Mouse (Mus musculus): ENCODE data around the gene Fam20c. TPM values are rescaled to one million over a fixed set of nuclear protein-coding genes. Genes with fewer than 3 reads are reported as not detected.
A peak's percentile ranks its signal among the peaks of the same experiment; 100 is the strongest.

Gene Fam20c
- polyA plus RNA-seq, 1 experiment from 2014 or later = 23.3 TPM

- H3K4me2 ChIP-seq = no peak overlapping the region
- no peak overlapping the region for H3K4me3 ChIP-seq (replicated peaks)
- WGBS = 91% methylated on average over 4 of the region's 4 CpGs
- peaks cover 4% of the 10 kb centered on the region; the same call in 1 of the 2 replicates for H3K9me3 ChIP-seq
- H3K27me3 ChIP-seq = no peaks in the 10 kb centered on the region
- H3K4me1 ChIP-seq = no peaks in the 10 kb centered on the region
- no peak overlapping the region for H3K27ac ChIP-seq
- no peak for ATAC-seq (ENCODE audit: low FRiP score)
- H3K9ac ChIP-seq = no peak overlapping the region
- H3K36me3 ChIP-seq (replicated peaks) = no peaks in the 10 kb centered on the region
Measured at GRCm38 (mm10) chr5:138840981-138841380, 86.7 kb downstream of the Fam20c start.

GRCm38 (mm10) chr5:138843168-138843824 lies 89.0 kb downstream of the Fam20c start:
- Histone ChIP-seq H3K27ac (no peak overlapping the region), H3K36me3 (replicated peaks) (no peaks in the 10 kb centered on the region), H3K27me3 (peaks cover 6% of the 10 kb centered on the region; the same call in 1 of the 2 replicates), H3K9me3 (peaks cover 4% of the 10 kb centered on the region; the same call in 1 of the 2 replicates), H3K4me2 (no peak overlapping the region), H3K9ac (no peak overlapping the region), H3K4me1 (peaks cover 5% of the 10 kb centered on the region; the same call in 1 of the 2 replicates), H3K4me3 (replicated peaks) (no peak overlapping the region)
- ATAC-seq (ENCODE audit: low FRiP score) = no peak
- WGBS = 81% methylated on average over 9 of the region's 9 CpGs

DNA sequence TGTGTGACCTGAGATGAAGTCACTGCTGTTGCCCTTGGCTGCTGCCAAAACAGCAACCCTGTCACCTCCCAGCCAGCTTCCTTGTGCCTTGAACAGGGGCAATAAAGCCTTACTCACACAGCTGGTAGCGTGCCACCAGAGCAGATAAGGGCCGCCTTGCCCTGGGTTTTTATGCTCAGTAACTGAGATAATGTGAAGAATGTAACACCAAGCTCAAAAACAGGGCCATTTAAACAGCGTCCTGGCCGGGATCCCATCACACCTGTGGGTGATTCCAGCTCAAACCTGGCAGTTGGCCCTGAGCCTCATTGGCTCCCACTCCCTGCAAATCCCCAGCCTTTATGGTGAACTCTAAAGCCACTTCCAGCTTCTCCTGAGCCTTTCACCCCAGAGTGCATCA lies 92.2 kb downstream of the Fam20c start:
- no peak overlapping the region for H3K4me2 ChIP-seq
- H3K4me3 ChIP-seq (replicated peaks) = no peak overlapping the region
- H3K36me3 ChIP-seq (replicated peaks) = no peaks in the 10 kb centered on the region
- no peak for ATAC-seq (ENCODE audit: low FRiP score)
- 85% methylated on average over 4 of the region's 4 CpGs for WGBS
- H3K9ac ChIP-seq = no peak overlapping the region
- no peak overlapping the region for H3K27ac ChIP-seq
- H3K9me3 ChIP-seq = no peaks in the 10 kb centered on the region
- H3K4me1 ChIP-seq = peaks cover 5% of the 10 kb centered on the region; the same call in 1 of the 2 replicates
- peaks cover 6% of the 10 kb centered on the region; the same call in 1 of the 2 replicates for H3K27me3 ChIP-seq

- H3K9me3 ChIP-seq = no peaks in the 10 kb centered on the region
- peaks cover 5% of the 10 kb centered on the region; the same call in 1 of the 2 replicates for H3K4me1 ChIP-seq
- H3K36me3 ChIP-seq (replicated peaks) = no peaks in the 10 kb centered on the region
- H3K4me3 ChIP-seq (replicated peaks) = no peak overlapping the region
- H3K9ac ChIP-seq = 0 out of 2 replicates have a peak overlapping the region, but pooled peaks have one; percentile 21
- ATAC-seq (ENCODE audit: low FRiP score) = peak; percentile 85
- WGBS = 5% methylated on average over 7 of the region's 7 CpGs
- peak overlapping the region; percentile 39 for H3K4me2 ChIP-seq
- H3K27me3 ChIP-seq = peaks cover 6% of the 10 kb centered on the region; the same call in 1 of the 2 replicates
- no peak overlapping the region for H3K27ac ChIP-seq
Measured at GRCm38 (mm10) chr5:138848102-138848501, 93.8 kb downstream of the Fam20c start.

DNA sequence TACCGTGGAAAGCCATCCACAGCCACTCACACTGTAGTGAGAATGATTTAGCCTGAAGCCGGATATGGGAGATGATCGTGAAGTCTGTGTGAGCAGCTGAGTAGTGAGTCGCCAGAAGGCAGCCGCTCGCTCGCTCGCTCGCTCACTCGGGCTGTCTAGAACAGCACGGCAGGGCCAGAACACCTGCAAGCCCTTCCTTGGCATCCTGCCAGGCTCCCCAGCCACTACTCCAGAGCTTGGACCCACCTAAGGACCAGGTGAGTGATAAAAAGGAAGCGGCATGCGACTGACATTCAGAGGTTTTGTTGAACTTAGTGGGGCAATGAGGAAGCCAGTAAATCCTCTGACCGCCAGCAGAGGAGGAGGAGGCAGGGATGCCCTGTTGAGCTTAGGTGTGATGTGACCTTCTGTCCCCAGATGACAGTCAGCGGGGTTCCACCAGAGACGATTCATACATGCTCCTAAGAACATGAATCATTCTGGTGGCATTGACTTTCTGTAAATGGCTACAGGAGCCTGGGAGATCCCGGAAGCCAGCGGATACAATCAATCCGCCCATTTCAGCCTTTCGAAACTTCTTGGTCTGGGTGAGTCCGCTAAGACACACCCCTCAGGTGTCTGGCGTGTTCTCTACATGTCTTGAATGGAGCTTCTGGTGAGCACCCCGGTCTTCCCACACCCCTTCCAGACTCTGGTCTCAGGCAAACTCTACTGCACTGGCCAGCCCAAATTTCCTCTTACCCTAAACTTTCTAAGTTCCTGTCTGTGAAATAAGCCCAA lies 95.6 kb downstream of the Fam20c start:
- 83% methylated on average over 23 of the region's 23 CpGs for WGBS
- peaks cover 10% of the 10 kb centered on the region; the same call in 1 of the 2 replicates for H3K27me3 ChIP-seq
- H3K36me3 ChIP-seq (replicated peaks) = no peaks in the 10 kb centered on the region
- ATAC-seq (ENCODE audit: low FRiP score) = no peak
- no peak overlapping the region for H3K9ac ChIP-seq
- no peak overlapping the region for H3K4me3 ChIP-seq (replicated peaks)
- no peak overlapping the region for H3K27ac ChIP-seq
- H3K4me2 ChIP-seq = no peak overlapping the region
- no peaks in the 10 kb centered on the region for H3K9me3 ChIP-seq
- peaks cover 5% of the 10 kb centered on the region; the same call in 1 of the 2 replicates for H3K4me1 ChIP-seq

DNA sequence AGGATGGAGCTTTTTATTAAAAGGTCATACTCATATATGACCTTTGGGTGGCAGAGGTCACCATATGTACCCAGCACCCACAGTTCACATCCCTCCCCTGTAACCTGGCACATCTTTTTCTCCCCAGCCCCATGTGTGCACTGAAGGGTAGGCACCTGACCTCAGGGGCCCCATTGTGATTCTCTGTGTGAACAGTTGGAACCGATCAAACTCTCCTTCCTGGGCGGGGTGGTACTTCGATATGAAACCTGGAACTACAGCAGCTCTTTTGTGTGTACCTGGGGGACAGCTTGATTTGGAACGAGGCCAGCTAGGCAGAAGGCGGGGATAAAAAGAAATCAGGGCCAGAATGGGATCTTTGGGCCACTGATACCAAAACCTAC lies 96.1 kb downstream of the Fam20c start:
- no peak overlapping the region for H3K27ac ChIP-seq
- ATAC-seq (ENCODE audit: low FRiP score) = no peak
- no peak overlapping the region for H3K9ac ChIP-seq
- 79% methylated on average over 5 of the region's 5 CpGs for WGBS
- H3K27me3 ChIP-seq = peaks cover 10% of the 10 kb centered on the region; the same call in 1 of the 2 replicates
- H3K9me3 ChIP-seq = no peaks in the 10 kb centered on the region
- H3K36me3 ChIP-seq (replicated peaks) = no peaks in the 10 kb centered on the region
- H3K4me1 ChIP-seq = peaks cover 5% of the 10 kb centered on the region; the same call in 1 of the 2 replicates
- H3K4me3 ChIP-seq (replicated peaks) = no peak overlapping the region
- H3K4me2 ChIP-seq = no peak overlapping the region

DNA sequence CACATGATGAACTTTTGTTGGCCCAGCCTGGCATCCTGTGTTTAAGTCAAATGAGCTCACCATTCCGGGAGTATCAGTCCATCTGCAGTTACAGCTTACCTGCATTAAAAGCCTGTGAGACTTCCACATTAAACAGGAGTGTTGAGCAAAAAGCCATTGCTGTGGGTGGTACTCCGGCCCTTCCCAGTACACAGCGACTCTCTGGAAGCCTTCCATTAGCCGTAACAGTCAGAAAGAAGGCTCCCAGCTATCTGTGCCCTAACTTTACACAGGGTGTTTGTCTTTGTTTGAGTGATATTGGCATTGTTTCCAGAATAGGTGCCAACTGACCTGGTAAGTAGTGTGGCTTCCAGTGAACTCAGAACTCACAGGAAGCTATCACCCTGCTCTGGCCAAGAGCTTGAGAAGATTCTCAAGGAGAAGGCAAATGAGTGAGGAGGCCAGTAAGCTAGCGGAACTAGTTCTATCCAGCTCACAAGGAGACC lies 97.0 kb downstream of the Fam20c start:
- no peak overlapping the region for H3K4me2 ChIP-seq
- ATAC-seq (ENCODE audit: low FRiP score) = no peak
- H3K9ac ChIP-seq = no peak overlapping the region
- no peaks in the 10 kb centered on the region for H3K9me3 ChIP-seq
- H3K27me3 ChIP-seq = peaks cover 10% of the 10 kb centered on the region; the same call in 1 of the 2 replicates
- no peak overlapping the region for H3K27ac ChIP-seq
- WGBS = 87% methylated on average over 5 of the region's 5 CpGs
- H3K4me3 ChIP-seq (replicated peaks) = no peak overlapping the region
- no peaks in the 10 kb centered on the region for H3K36me3 ChIP-seq (replicated peaks)
- peaks cover 5% of the 10 kb centered on the region; the same call in 1 of the 2 replicates for H3K4me1 ChIP-seq

- no peak overlapping the region for H3K4me2 ChIP-seq
- H3K27me3 ChIP-seq = peaks cover 10% of the 10 kb centered on the region; the same call in 1 of the 2 replicates
- peaks cover 5% of the 10 kb centered on the region; the same call in 1 of the 2 replicates for H3K4me1 ChIP-seq
- H3K9ac ChIP-seq = no peak overlapping the region
- no peak overlapping the region for H3K27ac ChIP-seq
- no peak overlapping the region for H3K4me3 ChIP-seq (replicated peaks)
- no peak for ATAC-seq (ENCODE audit: low FRiP score)
- no peaks in the 10 kb centered on the region for H3K36me3 ChIP-seq (replicated peaks)
- 63% methylated on average over 4 of the region's 4 CpGs for WGBS
- no peaks in the 10 kb centered on the region for H3K9me3 ChIP-seq
Measured at GRCm38 (mm10) chr5:138852151-138852550, 97.8 kb downstream of the Fam20c start.

DNA sequence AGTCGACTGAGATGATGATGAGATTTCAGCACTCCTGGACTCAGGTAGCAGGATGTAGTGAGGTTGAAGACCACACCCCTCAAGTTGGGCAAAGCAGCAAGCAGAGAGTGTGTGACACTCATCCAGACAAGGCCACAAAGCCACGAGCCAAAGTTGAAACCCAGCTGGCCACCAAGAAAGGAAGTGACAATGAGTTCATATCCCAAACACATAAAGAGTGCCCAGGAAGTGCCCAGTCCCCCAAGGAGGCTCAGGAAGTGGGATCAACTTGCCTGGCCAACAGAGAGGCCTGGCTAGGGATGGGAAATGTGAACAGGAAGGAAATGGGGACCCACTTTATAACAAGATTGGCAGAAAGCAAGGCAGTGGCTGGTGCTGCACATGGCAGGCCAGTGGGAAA lies 99.0 kb downstream of the Fam20c start:
- 70% methylated on average over 2 of the region's 2 CpGs for WGBS
- Histone ChIP-seq H3K4me1 (no peaks in the 10 kb centered on the region), H3K36me3 (replicated peaks) (no peaks in the 10 kb centered on the region), H3K27ac (no peak overlapping the region), H3K4me3 (replicated peaks) (no peak overlapping the region), H3K4me2 (no peak overlapping the region), H3K9me3 (no peaks in the 10 kb centered on the region), H3K9ac (no peak overlapping the region), H3K27me3 (0 out of 2 replicates have a peak, but pooled peaks cover 4% of the 10 kb centered on the region)
- no peak for ATAC-seq (ENCODE audit: low FRiP score)

GRCm38 (mm10) chr5:138857010-138857617 lies 102.8 kb downstream of the Fam20c start:
- H3K27ac ChIP-seq = no peak overlapping the region
- no peaks in the 10 kb centered on the region for H3K4me1 ChIP-seq
- H3K4me2 ChIP-seq = no peak overlapping the region
- 27% methylated on average over 9 of the region's 9 CpGs for WGBS
- H3K9ac ChIP-seq = no peak overlapping the region
- H3K36me3 ChIP-seq (replicated peaks) = no peaks in the 10 kb centered on the region
- H3K9me3 ChIP-seq = no peaks in the 10 kb centered on the region
- no peak overlapping the region for H3K4me3 ChIP-seq (replicated peaks)
- 0 out of 2 replicates have a peak, but pooled peaks cover 4% of the 10 kb centered on the region for H3K27me3 ChIP-seq
- 0 out of 2 replicates have a peak, but pooled peaks have one; percentile 30 for ATAC-seq (ENCODE audit: low FRiP score)

GRCm38 (mm10) chr5:138857811-138858251 lies 103.5 kb downstream of the Fam20c start:
- Histone ChIP-seq H3K4me2 (no peak overlapping the region), H3K4me3 (replicated peaks) (no peak overlapping the region), H3K36me3 (replicated peaks) (no peaks in the 10 kb centered on the region), H3K27ac (no peak overlapping the region), H3K9me3 (no peaks in the 10 kb centered on the region), H3K9ac (no peak overlapping the region), H3K4me1 (no peaks in the 10 kb centered on the region), H3K27me3 (0 out of 2 replicates have a peak, but pooled peaks cover 4% of the 10 kb centered on the region)
- WGBS = 68% methylated on average over 13 of the region's 13 CpGs
- no peak for ATAC-seq (ENCODE audit: low FRiP score)
